Mouse (Mus musculus): ENCODE results near the gene Far1. TPM values are rescaled to one million over a fixed set of nuclear protein-coding genes. Genes with fewer than 3 reads are reported as not detected.
A peak's percentile ranks its signal among the peaks of the same experiment; 100 is the strongest.

Gene Far1
- polyA plus RNA-seq, 1 experiment from 2014 or later: 90.7 TPM

- 84% methylated on average over 2 of the region's 2 CpGs for WGBS
- Histone ChIP-seq H3K9me3 (no peaks in the 10 kb centered on the region), H3K36me3 (no peaks in the 10 kb centered on the region), H3K4me3 (no peak overlapping the region), H3K4me2 (replicated peaks) (no peak overlapping the region), H3K27ac (no peak overlapping the region), H3K4me1 (no peaks in the 10 kb centered on the region), H3K9ac (no peak overlapping the region), H3K27me3 (no peaks in the 10 kb centered on the region)
- ATAC-seq (ENCODE audit: low FRiP score, low read depth): no peak
These were observed 68.5 kb downstream of the Far1 start for GRCm38 (mm10) chr7:113582111-113582510.

GRCm38 (mm10) chr7:113589211-113589610 is 75.6 kb downstream of the Far1 start:
- Histone ChIP-seq H3K9me3 (no peaks in the 10 kb centered on the region), H3K4me1 (no peaks in the 10 kb centered on the region), H3K27me3 (no peaks in the 10 kb centered on the region), H3K27ac (no peak overlapping the region), H3K4me3 (no peak overlapping the region), H3K4me2 (replicated peaks) (no peak overlapping the region), H3K9ac (no peak overlapping the region), H3K36me3 (no peaks in the 10 kb centered on the region)
- ATAC-seq (ENCODE audit: low FRiP score, low read depth): no peak
- WGBS: 85% methylated on average over 2 of the region's 2 CpGs

DNA sequence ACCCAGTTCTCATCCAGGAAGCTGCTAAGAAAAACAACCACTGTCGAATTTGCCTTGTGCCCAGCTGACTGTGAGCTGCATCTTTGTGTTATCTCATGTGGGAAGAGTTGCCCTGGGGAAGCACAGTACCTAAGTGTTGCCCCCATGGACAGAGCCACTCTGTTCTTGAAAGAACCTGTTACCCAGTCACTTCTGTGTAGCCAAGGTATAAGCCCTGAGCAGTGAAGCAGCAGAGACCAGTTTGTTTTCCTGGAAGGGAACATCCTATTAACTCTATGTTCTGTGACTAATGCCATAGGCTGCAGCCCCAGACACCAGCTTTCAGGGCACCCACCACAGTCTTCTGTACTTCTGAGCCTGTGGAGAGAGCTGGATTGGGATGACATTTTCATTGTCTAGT is 76.7 kb downstream of the Far1 start:
- H3K36me3 ChIP-seq: no peaks in the 10 kb centered on the region
- H3K4me2 ChIP-seq (replicated peaks): no peak overlapping the region
- 89% methylated on average over 1 of the region's 1 CpGs for WGBS
- no peaks in the 10 kb centered on the region for H3K9me3 ChIP-seq
- H3K27ac ChIP-seq: no peak overlapping the region
- H3K9ac ChIP-seq: no peak overlapping the region
- ATAC-seq (ENCODE audit: low FRiP score, low read depth): no peak
- no peaks in the 10 kb centered on the region for H3K4me1 ChIP-seq
- no peaks in the 10 kb centered on the region for H3K27me3 ChIP-seq
- no peak overlapping the region for H3K4me3 ChIP-seq

DNA sequence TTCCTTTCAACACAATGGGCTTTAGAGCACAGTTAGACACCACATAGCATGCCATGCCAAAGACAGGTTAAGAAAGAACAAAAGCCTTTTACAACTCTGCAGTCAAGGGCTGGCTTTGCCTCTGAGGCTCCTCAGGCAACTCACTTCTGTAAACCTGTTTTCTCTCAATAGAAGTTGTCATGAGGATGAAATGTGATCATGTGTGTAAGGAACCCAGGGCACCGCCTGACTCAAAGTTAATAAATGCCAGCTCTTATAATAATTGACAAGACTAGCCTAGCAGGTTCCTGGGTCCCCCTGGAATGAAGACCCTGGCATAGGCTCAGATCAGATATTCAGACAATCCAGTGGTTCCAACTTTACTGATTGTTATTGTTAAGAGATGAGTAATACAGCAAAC is 77.5 kb downstream of the Far1 start:
- H3K4me2 ChIP-seq (replicated peaks): no peak overlapping the region
- H3K9me3 ChIP-seq: no peaks in the 10 kb centered on the region
- H3K4me3 ChIP-seq: no peak overlapping the region
- H3K27me3 ChIP-seq: no peaks in the 10 kb centered on the region
- H3K27ac ChIP-seq: no peak overlapping the region
- WGBS: 64% methylated on average over 1 of the region's 1 CpGs
- H3K4me1 ChIP-seq: no peaks in the 10 kb centered on the region
- no peaks in the 10 kb centered on the region for H3K36me3 ChIP-seq
- H3K9ac ChIP-seq: no peak overlapping the region
- ATAC-seq (ENCODE audit: low FRiP score, low read depth): no peak

- 73% methylated on average over 9 of the region's 9 CpGs for WGBS
- Histone ChIP-seq H3K27me3 (no peaks in the 10 kb centered on the region), H3K4me3 (no peak overlapping the region), H3K9ac (no peak overlapping the region), H3K4me1 (no peaks in the 10 kb centered on the region), H3K36me3 (no peaks in the 10 kb centered on the region), H3K9me3 (no peaks in the 10 kb centered on the region), H3K4me2 (replicated peaks) (no peak overlapping the region), H3K27ac (no peak overlapping the region)
- ATAC-seq (ENCODE audit: low FRiP score, low read depth): no peak
These were observed 78.1 kb downstream of the Far1 start for GRCm38 (mm10) chr7:113591557-113592354.

DNA sequence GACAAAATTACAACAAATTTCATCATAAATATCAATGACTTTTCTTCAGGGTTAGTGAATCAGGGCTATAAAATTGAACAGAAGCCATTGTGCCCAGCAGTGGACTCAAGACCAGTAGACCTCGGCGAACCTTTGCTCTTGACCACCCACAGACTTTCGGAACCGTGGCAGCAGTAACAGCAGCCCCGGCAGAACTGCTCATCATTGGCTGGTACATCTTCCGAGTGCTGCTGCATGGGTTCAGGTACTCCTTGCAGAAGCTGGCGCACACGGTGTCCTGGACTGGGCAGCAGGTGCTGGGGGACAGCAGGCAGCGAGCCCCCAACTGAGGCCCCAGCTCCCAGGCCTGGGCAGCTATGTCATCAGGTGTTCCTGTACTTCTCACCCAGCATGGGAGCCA is 79.1 kb downstream of the Far1 start:
- Histone ChIP-seq H3K9me3 (no peaks in the 10 kb centered on the region), H3K36me3 (no peaks in the 10 kb centered on the region), H3K27me3 (no peaks in the 10 kb centered on the region), H3K4me1 (no peaks in the 10 kb centered on the region), H3K9ac (no peak overlapping the region), H3K4me3 (no peak overlapping the region), H3K27ac (no peak overlapping the region), H3K4me2 (replicated peaks) (no peak overlapping the region)
- no peak for ATAC-seq (ENCODE audit: low FRiP score, low read depth)
- 88% methylated on average over 9 of the region's 9 CpGs for WGBS

DNA sequence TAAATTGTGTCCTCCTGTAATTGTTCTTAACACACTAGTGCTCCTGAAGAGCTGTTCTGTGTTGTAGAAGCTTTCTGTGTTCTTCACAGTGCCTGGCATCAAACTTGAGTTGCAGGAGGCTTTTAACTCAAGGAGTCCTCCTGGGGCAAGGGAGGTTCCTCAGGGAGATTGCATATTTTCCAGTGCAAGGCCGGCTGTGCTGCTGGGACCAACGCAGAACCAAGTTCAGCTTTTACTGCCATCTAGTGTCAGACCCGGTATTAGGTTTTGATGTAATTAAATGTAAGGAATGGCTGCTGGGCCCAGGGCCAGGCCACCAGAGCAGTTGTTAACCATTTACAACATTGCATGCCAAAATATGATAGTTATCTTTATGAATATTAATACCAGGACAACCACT is 80.7 kb downstream of the Far1 start:
- WGBS: 0% methylated on average over 3 of the region's 3 CpGs
- peak; percentile 71; the same call in 1 of the 2 replicates for ATAC-seq (ENCODE audit: low FRiP score, low read depth)
- no peak overlapping the region for H3K9ac ChIP-seq

DNA sequence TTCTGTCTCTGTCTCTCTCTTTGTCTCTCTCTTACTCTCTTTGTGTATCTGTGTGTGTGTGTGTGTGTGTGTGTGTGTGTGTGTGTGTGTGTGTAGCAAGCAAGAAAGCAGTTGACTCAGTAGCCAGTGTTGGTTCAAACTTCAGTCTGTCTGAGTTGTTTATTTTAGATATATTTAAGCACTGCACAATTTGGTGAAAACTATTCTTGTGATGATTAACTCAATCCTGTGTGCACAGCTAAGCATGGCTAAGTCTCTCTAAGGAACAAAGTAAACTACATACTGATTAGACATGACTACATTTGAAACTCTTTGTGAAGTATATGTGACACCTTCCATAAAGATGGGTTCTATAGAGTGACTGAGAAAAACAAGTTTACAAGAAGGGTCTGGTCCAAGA is 83.6 kb downstream of the Far1 start:
- no peaks in the 10 kb centered on the region for H3K27me3 ChIP-seq
- no peaks in the 10 kb centered on the region for H3K36me3 ChIP-seq
- no peak overlapping the region for H3K27ac ChIP-seq
- no peak overlapping the region for H3K4me3 ChIP-seq
- H3K9me3 ChIP-seq: no peaks in the 10 kb centered on the region
- no peak overlapping the region for H3K4me2 ChIP-seq (replicated peaks)
- 0 out of 2 replicates have a peak, but pooled peaks cover 3% of the 10 kb centered on the region for H3K4me1 ChIP-seq
- H3K9ac ChIP-seq: no peak overlapping the region
- no peak for ATAC-seq (ENCODE audit: low FRiP score, low read depth)

More for the DNA sequence above, 80.7 kb downstream of the Far1 start:
- no peaks in the 10 kb centered on the region for H3K36me3 ChIP-seq
- no peaks in the 10 kb centered on the region for H3K27me3 ChIP-seq
- no peaks in the 10 kb centered on the region for H3K4me1 ChIP-seq
- no peak overlapping the region for H3K4me2 ChIP-seq (replicated peaks)
- no peak overlapping the region for H3K27ac ChIP-seq
- no peaks in the 10 kb centered on the region for H3K9me3 ChIP-seq
- H3K4me3 ChIP-seq: no peak overlapping the region

- 74% methylated on average over 3 of the region's 3 CpGs for WGBS
These were observed 88.2 kb downstream of the Far1 start for GRCm38 (mm10) chr7:113601803-113602202.

DNA sequence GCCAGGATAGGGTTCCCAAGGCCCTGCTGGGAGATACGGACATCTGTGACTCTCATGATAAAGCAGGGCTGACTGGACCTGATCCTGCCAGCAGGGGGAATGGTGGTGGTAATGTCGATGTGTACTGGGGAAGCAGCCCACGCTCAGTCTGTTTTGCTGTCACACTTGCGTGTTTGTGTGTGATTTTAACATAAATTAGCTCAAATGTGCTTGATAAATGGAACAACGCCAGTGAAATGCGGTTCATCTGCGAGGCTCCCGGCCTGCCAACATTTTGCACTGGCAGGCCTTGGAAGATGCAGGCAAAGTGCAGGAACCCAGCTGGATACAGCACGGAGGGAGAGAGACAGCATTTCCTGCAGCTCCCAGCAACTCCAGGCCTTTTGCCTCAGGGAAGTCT is 94.3 kb downstream of the Far1 start:
- no peak for ATAC-seq (ENCODE audit: low FRiP score, low read depth)
- no peaks in the 10 kb centered on the region for H3K4me1 ChIP-seq
- no peak overlapping the region for H3K4me3 ChIP-seq
- no peak overlapping the region for H3K27ac ChIP-seq
- H3K36me3 ChIP-seq: no peaks in the 10 kb centered on the region
- H3K27me3 ChIP-seq: 0 out of 2 replicates have a peak, but pooled peaks cover 5% of the 10 kb centered on the region
- H3K9me3 ChIP-seq: 0 out of 2 replicates have a peak, but pooled peaks cover 6% of the 10 kb centered on the region
- H3K4me2 ChIP-seq (replicated peaks): 0 out of 2 replicates have a peak overlapping the region, but pooled peaks have one; percentile 11
- no peak overlapping the region for H3K9ac ChIP-seq
- WGBS: 45% methylated on average over 9 of the region's 9 CpGs

More at GRCm38 (mm10) chr7:113601803-113602202, 88.2 kb downstream of the Far1 start:
- H3K27me3 ChIP-seq: no peaks in the 10 kb centered on the region
- no peak overlapping the region for H3K4me3 ChIP-seq
- H3K9ac ChIP-seq: no peak overlapping the region
- H3K4me2 ChIP-seq (replicated peaks): no peak overlapping the region
- H3K36me3 ChIP-seq: no peaks in the 10 kb centered on the region
- H3K9me3 ChIP-seq: 0 out of 2 replicates have a peak, but pooled peaks cover 6% of the 10 kb centered on the region
- H3K27ac ChIP-seq: no peak overlapping the region
- ATAC-seq (ENCODE audit: low FRiP score, low read depth): no peak
- 0 out of 2 replicates have a peak, but pooled peaks cover 3% of the 10 kb centered on the region for H3K4me1 ChIP-seq

DNA sequence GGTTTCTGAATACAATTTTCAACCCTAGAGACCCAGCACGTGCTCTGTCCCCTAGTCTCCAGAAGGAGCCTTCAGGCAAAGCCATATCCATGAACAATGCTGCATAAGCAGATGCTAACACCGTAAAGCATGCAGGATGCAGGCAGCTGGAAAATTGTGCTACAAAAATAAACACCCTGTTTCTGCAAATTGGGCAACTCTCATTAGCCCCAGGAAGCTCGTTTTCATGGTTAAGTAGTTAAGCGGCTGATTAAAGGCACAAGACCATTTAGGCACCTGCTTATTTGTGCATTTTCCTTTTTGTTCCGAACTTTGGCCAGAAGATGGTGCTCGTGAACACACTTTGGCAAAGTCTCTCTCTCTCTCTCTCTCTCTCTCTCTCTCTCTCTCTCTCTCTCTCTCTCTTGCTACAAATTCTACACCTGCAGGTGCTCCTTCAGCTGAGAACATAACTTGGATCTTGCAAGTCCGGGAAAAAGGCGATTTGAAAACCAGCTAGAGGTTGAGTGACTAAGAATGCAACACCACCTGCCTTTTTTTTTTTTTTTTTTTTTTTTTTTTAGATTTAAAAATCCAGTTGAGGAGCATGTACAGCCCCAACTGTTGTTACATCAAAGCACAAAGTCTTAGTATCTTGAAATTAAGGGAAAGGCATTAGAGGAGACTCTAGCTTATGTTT is 95.5 kb downstream of the Far1 start:
- no peak overlapping the region for H3K9ac ChIP-seq
- H3K4me3 ChIP-seq: no peak overlapping the region
- 15% methylated on average over 8 of the region's 8 CpGs for WGBS
- ATAC-seq (ENCODE audit: low FRiP score, low read depth): no peak; the same call in 1 of the 2 replicates
- H3K4me1 ChIP-seq: no peaks in the 10 kb centered on the region
- H3K36me3 ChIP-seq: no peaks in the 10 kb centered on the region
- H3K27ac ChIP-seq: no peak overlapping the region
- no peak overlapping the region for H3K4me2 ChIP-seq (replicated peaks)
- 0 out of 2 replicates have a peak, but pooled peaks cover 6% of the 10 kb centered on the region for H3K9me3 ChIP-seq
- H3K27me3 ChIP-seq: 0 out of 2 replicates have a peak, but pooled peaks cover 5% of the 10 kb centered on the region

- no peaks in the 10 kb centered on the region for H3K4me1 ChIP-seq
- H3K4me2 ChIP-seq (replicated peaks): no peak overlapping the region
- no peaks in the 10 kb centered on the region for H3K36me3 ChIP-seq
- 76% methylated on average over 4 of the region's 4 CpGs for WGBS
- no peak overlapping the region for H3K9ac ChIP-seq
- ATAC-seq (ENCODE audit: low FRiP score, low read depth): no peak
- H3K27me3 ChIP-seq: 0 out of 2 replicates have a peak, but pooled peaks cover 3% of the 10 kb centered on the region
- no peak overlapping the region for H3K4me3 ChIP-seq
- H3K27ac ChIP-seq: no peak overlapping the region
- H3K9me3 ChIP-seq: no peaks in the 10 kb centered on the region
These were observed 99.0 kb downstream of the Far1 start for GRCm38 (mm10) chr7:113612628-113613027.
